Mouse (Mus musculus) intestine, postnatal 0 days (tissue): ENCODE results near the gene Rln1. TPM values are rescaled to one million over a fixed set of nuclear protein-coding genes. Genes with fewer than 3 reads are reported as not detected.

ENCODE experiments used
- ATAC-seq: fragments of 200-750 bp; cut with Nextera tagmentation; 2 replicates; pipeline ENCODE4 v1.8.0; 2017; ENCODE audit warnings: mild to moderate bottlenecking, moderate TSS enrichment, moderate library complexity
- H3K27ac ChIP-seq: fragments of 300-500 bp; sonication (generic); 2 replicates; pipeline ENCODE4 v1.5.1; 2014; ENCODE audit warnings: mild to moderate bottlenecking, low read depth, low read length, moderate library complexity
- H3K27me3 ChIP-seq: fragments of 300-500 bp; sonication (generic); replicated peaks from 2 replicates; pipeline ENCODE4 v1.6.1; 2014; ENCODE audit warnings: low read length, mixed read lengths; ENCODE audit not compliant: control insufficient read depth, insufficient read depth
- H3K36me3 ChIP-seq: fragments of 300-500 bp; sonication (generic); 2 replicates; pipeline ENCODE4 v1.6.1; 2014; ENCODE audit warnings: mild to moderate bottlenecking, moderate library complexity; ENCODE audit not compliant: control insufficient read depth, insufficient read depth
- H3K4me1 ChIP-seq: fragments of 300-500 bp; sonication (generic); replicated peaks from 2 replicates; pipeline ENCODE4 v1.6.1; 2014; ENCODE audit warnings: antibody characterized with exemption, low read length, mixed read lengths; ENCODE audit not compliant: control insufficient read depth, insufficient read depth
- H3K4me2 ChIP-seq: fragments of 300-500 bp; sonication (generic); replicated peaks from 2 replicates; pipeline ENCODE4 v1.6.1; 2014; ENCODE audit warnings: low read depth, mild to moderate bottlenecking, moderate library complexity
- H3K4me3 ChIP-seq: fragments of 300-500 bp; sonication (generic); 2 replicates; pipeline ENCODE4 v1.5.1; 2014; ENCODE audit warnings: low read depth, low read length
- H3K9ac ChIP-seq: fragments of 300-500 bp; sonication (generic); 2 replicates; pipeline ENCODE4 v1.6.1; 2014; ENCODE audit warnings: mild to moderate bottlenecking, low read depth, low read length
- H3K9me3 ChIP-seq: fragments of 300-500 bp; sonication (generic); 2 replicates; pipeline ENCODE4 v1.6.1; 2016; ENCODE audit warnings: mixed run types; ENCODE audit not compliant: control insufficient read depth
- CTCF ChIP-seq: sonication (generic); IDR thresholded peaks from 2 replicates; pipeline ENCODE4 v1.5.1; 2016; ENCODE audit warnings: low read depth, mild to moderate bottlenecking, control low read depth, antibody characterized with exemption, moderate library complexity
- WGBS: fragments of 180-500 bp; shearing (Covaris S2); extraction: QIAGEN DNeasy Blood & Tissue Kit; methylation state at CpG from one replicate; pipeline ENCODE4 v1.1.7; 2014; 5-methylcytosine and 5-hydroxymethylcytosine counted together
- polyA plus RNA-seq: library from polyadenylated mRNA; unstranded; fragments of >200 nt; fragmentation: Nextera tagmentation; extraction: Ambion mirVana; gene quantifications from 2 replicates; pipeline ENCODE4 v1.2.1, GENCODE M21; 2015

The Rln1 gene
- polyA plus RNA-seq, 1 experiment from 2014 or later: not detected

- no peak overlapping the region for H3K4me3 ChIP-seq
- no peak for ATAC-seq
- H3K4me2 ChIP-seq: no peak overlapping the region
- peaks cover 5% of the 10 kb centered on the region; the same call in 1 of the 2 replicates for H3K4me1 ChIP-seq
- H3K36me3 ChIP-seq: no peaks in the 10 kb centered on the region
- H3K27me3 ChIP-seq: no peaks in the 10 kb centered on the region
- no peak overlapping the region for H3K9ac ChIP-seq
- no peaks in the 10 kb centered on the region for H3K9me3 ChIP-seq
- 86% methylated on average over 2 of the region's 2 CpGs for WGBS
- TF ChIP-seq CTCF: no peak
- no peak overlapping the region for H3K27ac ChIP-seq
Observed at GRCm38 (mm10) chr19:29368041-29368440, 33.6 kb upstream of the Rln1 start.

GRCm38 (mm10) chr19:29366969-29367622 lies 32.6 kb upstream of the Rln1 start, which contains the start of the genes Plgrkt and Cd274:
Plgrkt (minus strand) TSS chr19:29367390.
Cd274 (plus strand) TSS chr19:29367455.
- 0 out of 2 replicates have a peak, but pooled peaks cover 2% of the 10 kb centered on the region for H3K4me1 ChIP-seq
- peak within 1 kb of the TSS; percentile 63 for H3K4me3 ChIP-seq
- WGBS: 3% methylated on average over 26 of the region's 26 CpGs
- no peaks in the 10 kb centered on the region for H3K36me3 ChIP-seq
- H3K27me3 ChIP-seq: no peaks in the 10 kb centered on the region
- peak within 1 kb of the TSS; percentile 61 for H3K27ac ChIP-seq
- ATAC-seq: peak; percentile 90
- peak within 1 kb of the TSS; percentile 43 for H3K9ac ChIP-seq
- H3K9me3 ChIP-seq: no peaks in the 10 kb centered on the region
- TF ChIP-seq CTCF: no peak
- peak within 1 kb of the TSS; percentile 75 for H3K4me2 ChIP-seq

- Histone ChIP-seq H3K9ac (peak overlapping the region; percentile 43; the same call in 1 of the 2 replicates), H3K27me3 (no peaks in the 10 kb centered on the region), H3K27ac (peak overlapping the region; percentile 61), H3K4me3 (peak overlapping the region; percentile 63), H3K36me3 (no peaks in the 10 kb centered on the region), H3K4me1 (no peaks in the 10 kb centered on the region), H3K9me3 (no peaks in the 10 kb centered on the region), H3K4me2 (peak overlapping the region; percentile 75)
- 60% methylated on average over 20 of the region's 20 CpGs for WGBS
- TF ChIP-seq CTCF: no peak
- no peak for ATAC-seq
Observed at GRCm38 (mm10) chr19:29366226-29366968, 31.9 kb upstream of the Rln1 start.

GRCm38 (mm10) chr19:29365105-29365504 lies 30.6 kb upstream of the Rln1 start:
- no peaks in the 10 kb centered on the region for H3K27me3 ChIP-seq
- H3K9me3 ChIP-seq: no peaks in the 10 kb centered on the region
- no peak overlapping the region for H3K9ac ChIP-seq
- ATAC-seq: no peak
- no peak overlapping the region for H3K4me3 ChIP-seq
- WGBS: 48% methylated on average over 3 of the region's 3 CpGs
- H3K4me1 ChIP-seq: no peaks in the 10 kb centered on the region
- H3K4me2 ChIP-seq: no peak overlapping the region
- H3K27ac ChIP-seq: no peak overlapping the region
- no peaks in the 10 kb centered on the region for H3K36me3 ChIP-seq
- TF ChIP-seq CTCF: no peak

GRCm38 (mm10) chr19:29364076-29364475 lies 29.6 kb upstream of the Rln1 start:
- TF ChIP-seq CTCF: no peak

GRCm38 (mm10) chr19:29363557-29363956 lies 29.1 kb upstream of the Rln1 start:
- H3K9me3 ChIP-seq: no peaks in the 10 kb centered on the region
- H3K27ac ChIP-seq: no peak overlapping the region
- H3K36me3 ChIP-seq: peaks cover 7% of the 10 kb centered on the region; the same call in 1 of the 2 replicates
- no peak overlapping the region for H3K4me2 ChIP-seq
- no peaks in the 10 kb centered on the region for H3K4me1 ChIP-seq
- ATAC-seq: no peak
- TF ChIP-seq CTCF: no peak
- no peak overlapping the region for H3K9ac ChIP-seq
- H3K27me3 ChIP-seq: no peaks in the 10 kb centered on the region
- WGBS: 94% methylated on average over 7 of the region's 7 CpGs
- H3K4me3 ChIP-seq: no peak overlapping the region

More at GRCm38 (mm10) chr19:29364076-29364475, 29.6 kb upstream of the Rln1 start:
- H3K27me3 ChIP-seq: no peaks in the 10 kb centered on the region
- no peak overlapping the region for H3K4me3 ChIP-seq
- H3K4me1 ChIP-seq: no peaks in the 10 kb centered on the region
- 78% methylated on average over 5 of the region's 5 CpGs for WGBS
- no peak overlapping the region for H3K4me2 ChIP-seq
- 0 out of 2 replicates have a peak, but pooled peaks cover 2% of the 10 kb centered on the region for H3K36me3 ChIP-seq
- no peak for ATAC-seq
- no peaks in the 10 kb centered on the region for H3K9me3 ChIP-seq
- H3K9ac ChIP-seq: no peak overlapping the region
- no peak overlapping the region for H3K27ac ChIP-seq
